Mouse (Mus musculus): Measurements from ENCODE around the gene Map2k5.
A peak's percentile ranks its signal among the peaks of the same experiment; 100 is the strongest.

The Map2k5 gene

GRCm38 (mm10) chr9:63123451-63124438, 254.0 kb downstream of the Map2k5 start:
- DNase-seq, result peak; percentile 90 to 92

- no peak for DNase-seq
These were observed 255.4 kb downstream of the Map2k5 start for GRCm38 (mm10) chr9:63122161-63122833.

- no peak for DNase-seq
These were observed 259.3 kb downstream of the Map2k5 start for GRCm38 (mm10) chr9:63118385-63118784.
